Mouse (Mus musculus) small intestine, adult 2 months (tissue): ENCODE results near the gene Lrp1.

Experiments
- CTCF ChIP-seq: fragments of 200-500 bp; IDR thresholded peaks from 2 replicates; pipeline ENCODE4 v1.5.1; 2012; ENCODE audit warnings: low read depth, mild to moderate bottlenecking, control low read depth, inconsistent platforms, low read length, moderate library complexity, mixed read lengths; ENCODE audit not compliant: insufficient replicate concordance, insufficient read length; ENCODE audit errors: extremely low read depth
- POLR2A ChIP-seq: fragments of 200-500 bp; IDR thresholded peaks from 2 replicates; pipeline ENCODE4 v1.6.1; 2012; ENCODE audit warnings: low read depth, mild to moderate bottlenecking, control low read depth, inconsistent platforms, low read length, moderate library complexity

DNA sequence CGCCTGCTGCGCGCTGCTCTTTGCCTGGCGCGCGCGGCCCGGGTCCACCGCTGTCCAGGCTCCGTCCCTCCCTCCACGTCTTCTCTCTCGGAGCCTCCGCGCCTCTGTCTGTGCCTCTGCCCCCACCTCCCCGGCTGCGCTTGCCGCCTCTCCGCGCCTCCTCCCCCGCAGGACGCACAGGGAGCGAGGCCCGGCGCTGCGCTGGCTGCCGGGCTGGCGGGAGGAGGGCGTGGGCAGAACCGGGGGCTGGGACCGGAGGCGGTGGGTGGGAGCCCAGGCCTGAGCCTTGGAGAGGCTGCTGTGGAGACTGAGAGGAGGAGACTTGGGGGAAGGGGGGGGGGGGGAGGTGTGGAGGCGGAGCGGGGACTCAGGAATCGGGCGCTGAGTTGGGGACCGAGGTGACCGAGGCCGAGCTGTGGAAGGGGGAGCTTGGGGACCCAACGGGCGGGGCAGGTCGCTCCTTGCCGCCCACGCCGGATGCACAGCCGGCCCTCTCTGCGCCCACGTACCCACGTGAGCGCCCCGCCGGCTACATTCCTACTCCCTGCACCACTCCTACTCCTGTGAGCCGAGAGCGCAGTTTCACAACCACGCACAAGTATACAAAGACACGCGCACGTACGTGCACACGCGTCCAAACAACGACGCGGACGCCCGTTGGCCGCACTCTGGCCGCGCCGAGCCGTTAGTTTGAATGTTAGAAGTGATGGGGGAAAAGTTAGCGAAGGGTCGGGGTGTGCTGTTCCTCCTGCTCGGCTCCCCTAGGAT is 45.7 kb upstream of the Lrp1 start, which contains the start of gene Nemp1:
- TF ChIP-seq CTCF (no peak), POLR2A (peak; percentile 48)
